Mouse (Mus musculus): ENCODE measurements around the gene Lsp1. TPM values are rescaled to one million over a fixed set of nuclear protein-coding genes. Genes with fewer than 3 reads are reported as not detected.

The Lsp1 gene
- 10 to 100 TPM; 26.7 to 39.3 TPM for total RNA-seq (2021)
- long read RNA-seq, experiment 1, transcript Lsp1-201 (11 exons, 1,695 nt) = major isoform, 7 of 24 reads
- long read RNA-seq, experiment 1, partial matches to known transcripts = 3 of 24 reads
- long read RNA-seq, experiment 1, other reads (novel, unspliced or antisense) = 8 of 24 reads
- long read RNA-seq, experiment 2, partial matches to known transcripts = 4 of 11 reads
- long read RNA-seq, experiment 2, other reads (novel, unspliced or antisense) = 4 of 11 reads

- DNase-seq = no peak
Measured at GRCm38 (mm10) chr7:142460636-142461077, at the start of gene Lsp1. Lsp1 (plus strand) TSS chr7:142460809.

GRCm38 (mm10) chr7:142413285-142413684, 47.3 kb upstream of the Lsp1 start:
- DNase-seq = no peak

- DNase-seq = no peak
Measured at GRCm38 (mm10) chr7:142415314-142415713, 45.3 kb upstream of the Lsp1 start.

GRCm38 (mm10) chr7:142416225-142416624, 44.4 kb upstream of the Lsp1 start:
- no peak for DNase-seq

- no peak for DNase-seq
Measured at GRCm38 (mm10) chr7:142418027-142418426, 42.6 kb upstream of the Lsp1 start.

- no peak for DNase-seq
Measured at GRCm38 (mm10) chr7:142418679-142419078, 41.9 kb upstream of the Lsp1 start.

GRCm38 (mm10) chr7:142419887-142420286, 40.7 kb upstream of the Lsp1 start:
- no peak for DNase-seq

GRCm38 (mm10) chr7:142421826-142422225, 38.8 kb upstream of the Lsp1 start:
- no peak for DNase-seq

- peak; percentile 54 for DNase-seq
Measured at GRCm38 (mm10) chr7:142425641-142426213, 34.9 kb upstream of the Lsp1 start.

GRCm38 (mm10) chr7:142428213-142428612, 32.4 kb upstream of the Lsp1 start:
- DNase-seq = peak; percentile 50

GRCm38 (mm10) chr7:142430160-142430678, 30.4 kb upstream of the Lsp1 start:
- DNase-seq = peak; percentile 41

- DNase-seq = no peak
Measured at GRCm38 (mm10) chr7:142431106-142431505, 29.5 kb upstream of the Lsp1 start.

- no peak for DNase-seq
Measured at GRCm38 (mm10) chr7:142433623-142434022, 27.0 kb upstream of the Lsp1 start.

- no peak for DNase-seq
Measured at GRCm38 (mm10) chr7:142434137-142434865, 26.3 kb upstream of the Lsp1 start, which contains the start of gene Syt8. Syt8 (plus strand) TSS chr7:142434850.

GRCm38 (mm10) chr7:142435524-142435923, 25.1 kb upstream of the Lsp1 start:
- peak; percentile 81 for DNase-seq

GRCm38 (mm10) chr7:142437324-142437723, 23.3 kb upstream of the Lsp1 start:
- no peak for DNase-seq

GRCm38 (mm10) chr7:142439966-142440365, 20.6 kb upstream of the Lsp1 start:
- no peak for DNase-seq

GRCm38 (mm10) chr7:142440657-142441114, 19.9 kb upstream of the Lsp1 start:
- DNase-seq = peak; percentile 44

- DNase-seq = no peak
Measured at GRCm38 (mm10) chr7:142441585-142441984, 19.0 kb upstream of the Lsp1 start, which contains the start of gene Tnni2. Tnni2 (plus strand) TSS chr7:142441808.

GRCm38 (mm10) chr7:142442081-142442907, 18.3 kb upstream of the Lsp1 start:
- no peak for DNase-seq

GRCm38 (mm10) chr7:142442908-142443420, 17.6 kb upstream of the Lsp1 start:
- no peak for DNase-seq

- DNase-seq = no peak
Measured at GRCm38 (mm10) chr7:142443474-142443873, 17.1 kb upstream of the Lsp1 start.
